Mouse (Mus musculus): ENCODE results near the gene Gm5127.

Gene Gm5127

GRCm38 (mm10) chrX:106582886-106583285 is at the start of gene Gm5127:
Gene Gm5127, plus strand, starts transcription at chrX:106583186.
- DNase-seq (ENCODE audit: low spot score) = no peak

DNA sequence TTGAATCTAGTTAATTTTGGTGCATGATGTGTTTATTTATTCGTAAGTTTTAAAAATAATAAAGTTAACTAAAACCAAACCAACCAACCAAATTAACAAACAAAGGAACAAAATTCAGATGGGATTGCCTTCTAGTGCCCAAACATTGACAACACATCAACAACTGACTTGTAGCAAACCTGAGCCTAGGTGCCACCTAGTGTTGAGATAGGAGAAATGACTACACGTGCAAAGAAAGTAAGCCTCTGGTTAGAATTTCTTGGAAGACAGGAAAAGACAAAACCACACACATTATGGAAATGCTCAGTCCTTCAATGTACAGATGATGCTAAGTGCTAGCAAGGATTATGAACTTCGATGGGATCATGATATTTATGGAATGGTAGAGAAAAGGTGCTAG is 46.6 kb upstream of the Gm5127 start:
- DNase-seq (ENCODE audit: low spot score) = no peak

DNA sequence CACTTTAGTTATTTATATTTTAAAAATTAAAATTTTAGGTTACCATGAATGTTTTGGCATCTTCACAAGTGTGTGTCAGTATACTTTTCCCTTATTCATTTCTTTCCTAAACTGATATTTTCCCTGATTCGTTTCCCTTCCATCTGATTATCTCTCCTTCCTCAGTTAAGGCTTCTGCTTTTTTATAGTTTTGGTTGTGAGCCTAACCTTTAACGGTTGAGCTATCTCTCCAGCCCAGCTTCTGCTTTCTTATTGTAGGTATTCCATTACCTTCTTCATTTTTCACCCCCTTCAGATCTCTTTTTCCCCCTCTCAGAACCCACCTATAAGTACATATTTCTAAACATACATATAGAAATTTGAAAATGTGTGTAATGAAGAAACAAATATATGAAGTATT is 27.5 kb upstream of the Gm5127 start:
- DNase-seq (ENCODE audit: low spot score) = no peak

- no peak for DNase-seq (ENCODE audit: low spot score)
Observed at GRCm38 (mm10) chrX:106578966-106579365, 4.0 kb upstream of the Gm5127 start.

DNA sequence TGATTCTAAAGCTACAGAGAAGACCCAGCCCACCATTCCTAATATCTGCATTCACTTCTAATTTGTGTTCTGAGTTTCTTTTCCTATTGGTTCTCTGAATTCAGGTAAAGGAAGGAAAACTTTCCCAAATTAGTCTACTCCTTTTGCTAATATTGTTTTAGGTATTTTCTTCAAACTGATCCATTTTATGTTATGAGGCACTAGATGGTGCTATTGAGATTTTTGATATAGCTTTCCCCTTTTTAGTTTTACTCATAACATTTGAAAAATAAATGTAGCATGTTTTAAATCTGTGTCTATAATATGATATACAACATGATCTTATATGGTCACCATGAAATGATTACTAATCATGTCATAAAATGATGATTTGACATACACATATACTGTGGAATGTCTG is 2.6 kb upstream of the Gm5127 start:
- DNase-seq (ENCODE audit: low spot score) = no peak

GRCm38 (mm10) chrX:106582197-106582596 is 789 bp upstream of the Gm5127 start:
- DNase-seq (ENCODE audit: low spot score) = no peak

DNA sequence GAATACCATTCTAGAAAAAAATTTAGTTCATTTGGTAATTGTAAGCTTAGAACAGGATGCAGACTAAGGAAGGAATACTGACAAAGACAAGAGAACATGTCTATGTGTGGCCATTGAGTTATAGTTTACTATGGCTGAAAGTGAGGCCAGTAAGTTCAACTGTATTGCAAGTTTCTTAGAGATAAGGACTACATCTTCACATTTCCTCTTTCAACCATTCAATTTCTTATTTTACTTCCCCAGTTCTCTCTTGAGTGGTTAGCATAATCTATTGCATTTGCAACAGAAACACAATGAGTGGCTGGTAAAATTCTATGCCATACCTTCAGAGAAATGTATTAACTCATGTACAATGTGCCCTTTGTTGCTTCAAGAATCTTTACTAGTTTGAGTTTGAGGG is 10.9 kb downstream of the Gm5127 start:
- DNase-seq (ENCODE audit: low spot score) = no peak

GRCm38 (mm10) chrX:106595904-106596303 is 12.9 kb downstream of the Gm5127 start:
- no peak for DNase-seq (ENCODE audit: low spot score)

DNA sequence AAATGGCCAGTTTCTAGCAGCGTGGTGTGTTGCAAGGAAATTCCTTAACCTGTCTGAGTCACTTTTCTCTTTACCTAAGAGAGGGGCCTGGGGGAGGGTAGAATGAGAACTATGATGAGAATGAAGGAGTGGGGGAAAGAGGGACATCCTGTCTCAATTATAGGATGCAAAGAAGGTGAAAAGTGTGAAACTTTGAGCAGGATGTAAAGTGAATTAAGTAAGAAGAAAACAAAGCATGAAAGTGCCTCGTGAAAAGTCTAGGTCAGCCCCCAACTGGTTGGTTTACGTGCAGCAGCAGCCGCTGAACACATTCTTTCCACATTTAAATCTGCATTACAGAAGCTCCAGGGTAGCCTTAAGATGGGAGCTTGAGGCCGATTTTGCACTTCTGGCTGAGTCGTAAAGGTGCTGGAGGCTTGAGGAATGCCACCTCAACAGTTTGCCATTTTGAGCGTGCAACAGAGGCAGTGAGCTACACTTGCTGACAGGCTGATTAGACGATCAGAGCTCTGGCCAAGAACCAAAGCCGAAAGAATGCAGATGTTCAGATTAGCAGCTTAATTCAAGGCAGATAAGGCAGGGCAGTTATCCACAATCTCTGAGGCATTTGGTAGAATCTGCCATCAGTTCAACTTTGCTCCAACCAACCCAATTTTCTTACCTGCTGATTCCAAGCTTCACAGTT is 19.7 kb downstream of the Gm5127 start:
- no peak for DNase-seq (ENCODE audit: low spot score)

DNA sequence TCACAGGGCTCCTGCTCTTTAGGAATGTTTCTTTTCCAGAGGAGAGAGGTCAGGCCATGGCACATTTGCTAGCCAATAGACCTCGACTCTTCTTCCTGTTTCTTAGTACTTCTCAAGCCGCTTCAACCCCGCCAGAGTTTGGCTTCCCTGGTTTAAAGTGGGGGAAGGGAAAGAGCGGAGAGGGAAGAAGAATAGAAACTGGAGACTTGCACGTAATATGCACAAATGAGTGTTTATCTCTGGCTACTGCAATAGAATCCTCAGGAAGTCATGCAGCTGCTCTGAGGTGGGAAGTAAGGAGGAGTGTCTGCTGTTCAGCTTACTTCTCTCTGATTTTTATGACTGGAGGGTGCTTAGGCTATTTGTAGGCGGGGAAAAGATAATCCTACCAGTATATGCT is 20.4 kb downstream of the Gm5127 start, which contains the start of gene Cysltr1:
Cysltr1 (minus strand) TSS at position 294 of the 400 bp plus-strand sequence.
- no peak for DNase-seq (ENCODE audit: low spot score)

DNA sequence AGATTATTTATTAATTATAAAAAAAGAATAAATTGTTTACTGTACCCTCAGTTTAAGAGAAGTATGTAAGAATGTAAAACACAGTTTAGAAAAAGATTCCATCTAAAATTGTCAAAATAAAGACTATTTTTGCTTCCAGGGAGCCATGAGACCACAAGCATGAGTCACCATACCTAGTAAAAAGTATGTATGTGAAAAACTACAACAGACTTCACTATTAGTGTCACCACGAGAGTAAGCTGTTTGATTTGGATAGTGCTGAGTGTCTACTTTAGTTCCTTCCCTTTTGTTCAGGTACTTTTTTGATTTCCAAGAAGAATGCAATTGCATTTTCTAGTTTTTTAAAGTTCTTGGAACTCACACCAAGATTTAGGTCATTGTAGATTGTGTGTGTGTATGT is 39.5 kb downstream of the Gm5127 start:
- DNase-seq (ENCODE audit: low spot score) = no peak

DNA sequence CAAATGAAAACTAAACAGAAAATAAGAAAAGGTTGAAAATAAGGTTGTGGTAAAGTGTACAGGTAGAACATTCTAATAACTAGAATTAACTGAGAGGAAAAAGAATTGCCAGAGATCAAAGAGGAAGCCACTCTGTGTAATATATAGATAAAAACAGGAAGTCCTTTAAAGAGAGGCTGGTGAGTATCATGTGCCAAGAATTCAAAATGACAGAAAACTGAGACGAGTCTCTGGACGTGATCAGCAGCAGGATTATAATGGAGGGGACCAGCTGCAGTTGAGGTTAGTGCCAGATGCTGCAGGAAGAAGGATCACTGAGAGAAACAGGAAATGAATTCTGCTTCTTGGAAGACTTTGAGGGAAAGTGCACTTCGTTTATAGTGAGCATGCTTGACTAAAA is 40.7 kb downstream of the Gm5127 start:
- DNase-seq (ENCODE audit: low spot score) = no peak

GRCm38 (mm10) chrX:106628514-106628913 is 45.5 kb downstream of the Gm5127 start:
- no peak for DNase-seq (ENCODE audit: low spot score)

- DNase-seq (ENCODE audit: low spot score) = no peak
Observed at GRCm38 (mm10) chrX:106633543-106633942, 50.6 kb downstream of the Gm5127 start.

- no peak for DNase-seq (ENCODE audit: low spot score)
Observed at GRCm38 (mm10) chrX:106634799-106635541, 52.0 kb downstream of the Gm5127 start.

DNA sequence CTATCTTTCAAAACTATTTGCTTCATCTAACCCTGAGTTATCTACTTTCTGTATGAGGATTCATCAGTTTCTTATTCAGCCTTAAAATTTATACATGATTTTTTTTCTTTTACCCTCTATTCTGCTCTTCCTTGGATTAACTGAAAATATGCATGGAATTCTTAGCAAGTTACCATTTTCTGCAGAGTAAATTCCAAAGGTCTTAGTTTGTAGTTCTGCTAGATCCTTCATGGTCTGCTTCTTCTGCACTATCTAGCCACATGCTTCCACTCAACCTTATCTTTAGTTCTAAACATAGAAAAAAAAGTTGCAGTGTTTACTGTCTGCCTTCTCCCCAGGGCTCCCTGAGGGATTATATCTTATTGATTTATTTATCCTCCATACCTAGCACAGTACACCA is 79.1 kb downstream of the Gm5127 start:
- DNase-seq (ENCODE audit: low spot score) = no peak

DNA sequence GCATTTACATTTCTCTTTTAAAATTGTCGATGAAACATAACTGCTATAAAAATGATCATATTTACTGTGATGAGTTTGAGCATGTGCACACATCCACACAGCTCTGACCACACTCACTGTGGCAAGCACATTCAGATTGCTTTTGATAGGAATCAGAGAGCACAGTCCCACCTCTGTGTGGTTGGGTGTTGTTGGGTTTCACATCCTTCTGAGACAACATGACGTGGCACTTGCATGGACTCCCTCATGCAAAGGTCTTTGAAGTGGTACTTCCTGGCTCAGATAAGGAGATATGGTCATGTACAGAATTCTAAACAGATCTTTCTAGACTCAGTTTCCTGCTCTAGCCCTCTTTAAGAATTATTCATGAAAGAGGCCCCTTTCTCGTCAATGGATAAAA is 121.6 kb downstream of the Gm5127 start:
- no peak for DNase-seq (ENCODE audit: low spot score)

DNA sequence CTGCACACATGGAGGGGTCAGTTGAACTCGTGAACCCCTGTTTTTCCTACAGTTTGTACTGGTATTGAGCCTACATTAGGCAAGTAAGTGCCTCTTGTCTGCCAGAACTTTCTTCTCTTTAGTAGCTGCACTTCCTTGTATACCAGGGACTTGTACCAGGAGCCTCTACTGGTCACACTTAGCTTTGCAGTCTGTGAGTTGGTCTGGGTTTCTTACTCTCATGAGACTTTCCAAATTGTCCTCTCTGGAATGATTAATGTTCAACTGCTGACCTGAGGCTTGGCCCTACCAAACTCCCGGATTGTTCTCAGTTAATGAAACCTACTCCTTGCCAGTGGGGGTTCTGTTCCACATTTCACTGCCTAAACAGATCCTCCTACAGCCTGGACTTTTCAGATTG is 134.2 kb downstream of the Gm5127 start:
- DNase-seq (ENCODE audit: low spot score) = no peak

GRCm38 (mm10) chrX:106742241-106742640 is 159.3 kb downstream of the Gm5127 start:
- DNase-seq (ENCODE audit: low spot score) = no peak

DNA sequence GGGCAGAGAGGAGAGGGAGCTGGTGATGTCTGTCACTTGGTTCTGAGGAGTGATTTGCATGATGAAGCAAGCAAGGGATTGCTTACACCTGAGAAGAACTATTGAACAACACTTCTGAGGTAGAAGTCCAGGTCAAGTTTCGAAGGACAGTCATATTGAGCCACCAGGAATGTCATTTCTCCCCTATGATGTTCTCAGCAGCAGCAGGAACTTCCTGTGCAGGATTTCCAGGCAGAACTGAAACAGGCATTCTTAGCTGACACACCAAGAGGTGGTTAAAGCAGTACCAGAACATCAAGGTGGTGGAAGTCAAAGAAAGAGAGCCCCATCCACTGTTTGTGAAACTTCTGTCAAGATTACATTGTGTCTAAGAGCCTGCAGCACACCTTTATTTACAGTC is 172.3 kb downstream of the Gm5127 start:
- no peak for DNase-seq (ENCODE audit: low spot score)

Data from layer of hippocampus, adult 11-12 months (tissue).